Mouse (Mus musculus) liver, embryonic 14.5 days (tissue): ENCODE measurements around the gene Ston1.

Experiments used
- CTCF ChIP-seq: IDR thresholded peaks from 2 replicates; pipeline ENCODE4 v1.5.1; 2016; ENCODE audit warnings: antibody characterized with exemption, low read depth, control low read depth
- EP300 ChIP-seq: IDR thresholded peaks from 2 replicates; pipeline ENCODE4 v1.6.1; 2016; ENCODE audit warnings: antibody characterized with exemption, low read depth

GRCm38 (mm10) chr17:88553001-88553449, 44.5 kb upstream of the Ston1 start:
- no peak for TF ChIP-seq CTCF
- no peak for TF ChIP-seq EP300
